Mouse (Mus musculus) stomach, postnatal 0 days (tissue): ENCODE results near the gene Pa2g4.

Experiments used
- CTCF ChIP-seq: IDR thresholded peaks from 2 replicates; pipeline ENCODE4 v1.5.1; 2016; ENCODE audit warnings: antibody characterized with exemption, low read depth, mild to moderate bottlenecking, moderate library complexity
- EP300 ChIP-seq: optimal IDR thresholded peaks from 2 replicates; pipeline ENCODE3; 2016; ENCODE audit warnings: antibody characterized with exemption

DNA sequence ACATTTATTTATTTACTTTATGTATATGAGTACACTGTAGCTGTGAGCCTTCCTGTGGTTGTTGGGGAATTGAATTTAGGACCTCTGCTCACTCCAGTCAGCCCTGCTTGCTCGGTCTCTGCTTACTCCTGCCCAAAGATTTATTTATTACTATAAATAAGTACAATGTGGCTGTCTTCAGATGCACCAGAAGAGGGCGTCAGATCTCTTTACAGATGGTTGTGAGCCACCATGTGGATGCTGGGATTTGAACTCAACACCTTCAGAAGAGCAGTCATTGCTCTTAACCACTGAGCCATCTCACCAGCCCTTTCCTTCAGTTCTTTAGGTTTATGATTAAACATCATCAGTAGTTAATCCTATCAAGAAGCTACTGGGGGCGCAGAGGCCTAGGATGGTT lies 49.1 kb upstream of the Pa2g4 start:
- peak; percentile 58 for TF ChIP-seq CTCF
- TF ChIP-seq EP300, result no peak
